Mouse (Mus musculus) neural tube, embryonic 15.5 days (tissue): ENCODE results near the gene Rtbdn. TPM values are rescaled to one million over a fixed set of nuclear protein-coding genes. Genes with fewer than 3 reads are reported as not detected.

Source experiments
- ATAC-seq: fragments of 200-750 bp; cut with Nextera tagmentation; 2 replicates; pipeline ENCODE4 v1.8.0; 2017; ENCODE audit warnings: mild to moderate bottlenecking, moderate TSS enrichment, moderate library complexity; ENCODE audit not compliant: low FRiP score
- H3K27ac ChIP-seq: fragments of 300-500 bp; sonication (generic); replicated peaks from 2 replicates; pipeline ENCODE4 v1.5.1; 2015; ENCODE audit warnings: mild to moderate bottlenecking, inconsistent platforms
- H3K27me3 ChIP-seq: fragments of 300-500 bp; sonication (generic); replicated peaks from 2 replicates; pipeline ENCODE4 v1.6.1; 2015; ENCODE audit warnings: inconsistent platforms
- H3K36me3 ChIP-seq: fragments of 300-500 bp; sonication (generic); 2 replicates; pipeline ENCODE4 v1.6.1; 2015; ENCODE audit warnings: inconsistent platforms
- H3K4me1 ChIP-seq: fragments of 300-500 bp; sonication (generic); 2 replicates; pipeline ENCODE4 v1.6.1; 2015; ENCODE audit warnings: inconsistent platforms
- H3K4me2 ChIP-seq: fragments of 300-500 bp; sonication (generic); 2 replicates; pipeline ENCODE4 v1.6.1; 2015; ENCODE audit warnings: inconsistent platforms, mild to moderate bottlenecking, moderate library complexity
- H3K4me3 ChIP-seq: fragments of 300-500 bp; sonication (generic); replicated peaks from 2 replicates; pipeline ENCODE4 v1.5.1; 2015; ENCODE audit warnings: mild to moderate bottlenecking, inconsistent platforms
- H3K9ac ChIP-seq: fragments of 300-500 bp; sonication (generic); replicated peaks from 2 replicates; pipeline ENCODE4 v1.6.1; 2015; ENCODE audit warnings: mild to moderate bottlenecking, inconsistent platforms
- H3K9me3 ChIP-seq: fragments of 300-500 bp; sonication (generic); replicated peaks from 2 replicates; pipeline ENCODE4 v1.6.1; 2016; ENCODE audit warnings: inconsistent platforms
- WGBS: fragments of 180-500 bp; shearing (Covaris S2); methylation state at CpG from one replicate; pipeline ENCODE4 v1.1.7; 2015; ENCODE audit warnings: mixed read lengths; 5-methylcytosine and 5-hydroxymethylcytosine counted together
- polyA plus RNA-seq: library from polyadenylated mRNA; unstranded; fragments of >200 nt; fragmentation: Nextera tagmentation; extraction: Ambion mirVana; gene quantifications from 2 replicates; pipeline ENCODE4 v1.2.1, GENCODE M21; 2015

Rtbdn gene
- polyA plus RNA-seq, 1 experiment from 2014 or later, result 3.8 TPM

DNA sequence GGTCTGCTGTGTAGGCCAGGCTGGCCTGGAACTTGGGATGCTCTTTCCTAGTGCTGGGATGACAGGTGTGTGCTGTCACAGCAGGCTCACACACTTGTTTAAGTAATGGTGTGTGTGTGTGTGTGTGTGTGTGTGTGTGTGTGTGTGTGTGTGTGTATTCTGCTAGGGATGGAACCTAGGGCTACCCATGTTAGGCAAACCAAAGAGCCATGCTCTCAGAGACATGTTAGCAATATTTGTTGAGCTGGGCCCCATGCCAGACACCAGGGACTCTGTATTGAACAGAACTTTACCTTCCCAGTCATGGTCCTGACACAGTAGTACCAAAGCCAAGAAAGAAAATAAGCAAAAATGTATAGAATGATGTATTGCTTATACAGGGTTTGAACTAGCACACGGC, 19.3 kb upstream of the Rtbdn start:
- no peak overlapping the region for H3K9ac ChIP-seq
- 78% methylated on average over 1 of the region's 1 CpGs for WGBS
- peaks cover 14% of the 10 kb centered on the region for H3K4me1 ChIP-seq
- no peak overlapping the region for H3K27ac ChIP-seq
- H3K36me3 ChIP-seq, result peaks cover 68% of the 10 kb centered on the region
- no peak overlapping the region for H3K4me2 ChIP-seq
- 0 out of 2 replicates have a peak, but pooled peaks cover 10% of the 10 kb centered on the region for H3K27me3 ChIP-seq
- no peaks in the 10 kb centered on the region for H3K9me3 ChIP-seq
- no peak for ATAC-seq
- no peak overlapping the region for H3K4me3 ChIP-seq

DNA sequence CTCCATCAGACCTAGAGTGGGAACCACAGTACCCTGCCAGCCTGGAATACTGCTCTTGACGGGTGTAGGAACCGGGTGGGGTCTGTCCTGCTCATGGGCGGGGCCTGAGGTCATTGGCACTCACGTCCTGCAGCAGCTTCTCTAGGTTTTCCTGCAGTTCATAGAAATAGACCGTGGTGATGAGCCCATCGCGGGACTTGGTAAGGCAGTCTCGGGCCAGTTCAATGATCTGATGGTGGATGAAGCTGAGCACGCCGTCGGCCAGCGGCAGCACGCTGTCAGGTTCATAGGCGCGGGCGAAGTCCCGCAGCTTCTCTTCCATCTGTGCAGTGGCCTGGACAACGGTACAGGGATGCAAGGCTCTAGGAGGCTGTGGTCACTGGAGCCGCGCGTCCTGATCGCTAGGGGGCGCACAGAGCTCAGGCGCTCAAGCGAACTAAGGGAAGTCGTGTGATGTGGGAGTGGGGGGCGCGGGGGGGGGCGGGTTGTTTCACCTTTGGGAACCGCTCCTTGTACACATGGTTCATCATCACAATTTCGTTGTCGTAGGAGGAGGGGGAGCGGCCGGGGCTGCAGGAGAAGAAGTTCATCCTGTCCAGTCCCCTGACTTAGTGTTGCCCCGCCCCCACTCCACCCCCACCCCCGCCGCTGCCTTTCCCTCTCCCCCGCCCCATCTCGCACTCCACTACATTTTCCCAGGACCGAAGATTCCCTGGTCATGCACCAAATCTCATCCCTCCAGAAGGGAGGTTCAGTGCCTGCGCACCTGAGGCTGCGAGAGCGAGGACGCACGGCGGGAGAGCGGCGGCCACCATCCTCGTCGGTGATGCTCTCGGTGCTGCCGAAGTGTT, 18.1 kb upstream of the Rtbdn start:
- Histone ChIP-seq H3K9ac (0 out of 2 replicates have a peak overlapping the region, but pooled peaks have one; percentile 1), H3K36me3 (peaks cover 64% of the 10 kb centered on the region)

DNA sequence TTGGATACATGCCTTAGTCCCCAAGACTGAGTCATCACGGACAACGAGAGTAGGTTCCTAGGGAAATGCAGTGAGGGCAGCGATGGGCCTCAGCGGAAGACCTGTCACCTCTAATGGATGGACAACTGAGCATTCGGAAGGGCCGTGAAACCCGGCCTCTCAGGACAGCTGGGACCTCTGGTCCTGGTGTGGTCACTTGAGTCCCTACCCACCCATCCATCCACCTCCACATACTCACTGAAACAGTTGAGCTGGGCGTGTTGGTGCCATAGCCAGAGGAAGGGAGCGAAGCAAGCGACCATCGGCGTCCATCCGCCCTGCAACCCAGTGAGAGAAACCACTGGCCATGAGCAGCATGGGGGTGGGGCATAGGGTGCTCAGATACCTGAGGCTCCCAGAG, 16.2 kb upstream of the Rtbdn start:
- H3K4me1 ChIP-seq, result peaks cover 35% of the 10 kb centered on the region
- H3K27me3 ChIP-seq, result 0 out of 2 replicates have a peak, but pooled peaks cover 10% of the 10 kb centered on the region
- peaks cover 48% of the 10 kb centered on the region for H3K36me3 ChIP-seq
- H3K4me3 ChIP-seq, result no peak overlapping the region
- 92% methylated on average over 13 of the region's 13 CpGs for WGBS
- H3K4me2 ChIP-seq, result no peak overlapping the region
- no peak overlapping the region for H3K27ac ChIP-seq
- H3K9ac ChIP-seq, result no peak overlapping the region
- ATAC-seq, result no peak
- no peaks in the 10 kb centered on the region for H3K9me3 ChIP-seq

More for the DNA sequence above, 18.1 kb upstream of the Rtbdn start:
- Histone ChIP-seq H3K27ac (no peak overlapping the region), H3K4me1 (peaks cover 16% of the 10 kb centered on the region), H3K9me3 (no peaks in the 10 kb centered on the region), H3K4me3 (peak overlapping the region; percentile 25), H3K27me3 (0 out of 2 replicates have a peak, but pooled peaks cover 10% of the 10 kb centered on the region), H3K4me2 (peak overlapping the region; percentile 53)
- WGBS, result 4% methylated on average over 49 of the region's 52 CpGs
- ATAC-seq, result peak; percentile 76

DNA sequence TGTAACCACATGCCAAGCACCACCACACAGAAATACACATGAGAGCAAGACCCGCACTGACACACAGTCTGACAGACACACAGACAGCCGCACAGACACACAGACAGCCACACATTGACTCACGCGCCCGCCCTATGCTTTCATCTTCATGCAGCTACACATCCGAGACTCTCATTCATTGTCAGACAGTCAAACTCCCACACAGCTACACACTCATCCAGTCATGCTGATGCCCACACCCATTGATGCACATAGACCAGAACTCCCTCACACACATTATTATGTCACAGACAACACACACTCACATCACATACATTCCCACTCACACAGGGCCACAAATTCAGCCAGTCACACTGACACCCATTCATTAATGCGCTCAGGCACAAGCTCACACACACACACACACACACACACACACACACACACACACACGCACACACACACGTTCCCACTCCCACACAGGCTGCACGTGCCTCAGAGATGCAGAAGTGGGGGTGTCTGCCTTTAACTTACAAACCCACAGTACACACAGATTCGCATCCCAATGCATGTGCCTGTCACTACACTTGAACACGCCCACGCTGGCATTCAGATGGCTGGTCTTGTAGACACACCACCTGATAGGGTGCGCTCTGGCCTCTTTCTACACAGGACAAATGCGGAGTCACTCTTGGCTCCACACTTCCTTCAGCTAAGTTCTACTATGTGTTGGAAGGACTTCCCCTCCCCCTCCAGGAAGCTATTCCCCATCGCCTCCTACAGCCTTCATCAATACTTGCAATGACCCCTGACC, 12.8 kb upstream of the Rtbdn start:
- H3K9ac ChIP-seq, result 0 out of 2 replicates have a peak overlapping the region, but pooled peaks have one; percentile 14
- WGBS, result 83% methylated on average over 16 of the region's 16 CpGs

DNA sequence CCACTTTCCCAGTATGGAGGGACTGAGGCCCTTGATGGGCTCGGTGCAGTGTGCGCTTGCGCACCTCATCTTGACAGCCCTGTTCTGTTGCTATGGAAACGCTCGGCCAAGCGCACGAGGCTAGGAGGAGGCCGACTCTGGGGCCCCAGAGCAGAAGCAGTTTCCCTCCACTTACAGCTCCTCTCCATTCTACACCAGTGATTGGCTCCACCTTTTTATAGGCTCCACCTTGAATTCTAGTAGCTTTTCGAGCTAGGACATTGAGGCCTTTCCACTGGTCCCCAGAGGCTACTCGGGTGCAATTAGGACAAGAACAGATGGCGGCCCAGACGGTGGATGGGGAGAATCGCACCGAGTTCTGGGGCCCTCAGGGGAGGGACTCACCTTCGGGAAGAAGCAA, 11.9 kb upstream of the Rtbdn start:
- peak; percentile 62 for ATAC-seq
- H3K9ac ChIP-seq, result peak overlapping the region; percentile 99
- WGBS, result under 1% methylated on average over 15 of the region's 15 CpGs
- H3K27me3 ChIP-seq, result 0 out of 2 replicates have a peak, but pooled peaks cover 13% of the 10 kb centered on the region
- peak overlapping the region; percentile 96 for H3K27ac ChIP-seq
- H3K36me3 ChIP-seq, result peaks cover 23% of the 10 kb centered on the region
- H3K4me2 ChIP-seq, result peak overlapping the region; percentile 90
- H3K4me3 ChIP-seq, result peak overlapping the region; percentile 85
- H3K9me3 ChIP-seq, result no peaks in the 10 kb centered on the region
- peaks cover 34% of the 10 kb centered on the region for H3K4me1 ChIP-seq

More for the DNA sequence above, 12.8 kb upstream of the Rtbdn start:
- no peak for ATAC-seq
- Histone ChIP-seq H3K9me3 (no peaks in the 10 kb centered on the region), H3K4me3 (peak overlapping the region; percentile 85), H3K27me3 (0 out of 2 replicates have a peak, but pooled peaks cover 13% of the 10 kb centered on the region), H3K36me3 (peaks cover 23% of the 10 kb centered on the region), H3K4me2 (peak overlapping the region; percentile 90), H3K27ac (peak overlapping the region; percentile 96; the same call in 1 of the 2 replicates), H3K4me1 (peaks cover 41% of the 10 kb centered on the region)

DNA sequence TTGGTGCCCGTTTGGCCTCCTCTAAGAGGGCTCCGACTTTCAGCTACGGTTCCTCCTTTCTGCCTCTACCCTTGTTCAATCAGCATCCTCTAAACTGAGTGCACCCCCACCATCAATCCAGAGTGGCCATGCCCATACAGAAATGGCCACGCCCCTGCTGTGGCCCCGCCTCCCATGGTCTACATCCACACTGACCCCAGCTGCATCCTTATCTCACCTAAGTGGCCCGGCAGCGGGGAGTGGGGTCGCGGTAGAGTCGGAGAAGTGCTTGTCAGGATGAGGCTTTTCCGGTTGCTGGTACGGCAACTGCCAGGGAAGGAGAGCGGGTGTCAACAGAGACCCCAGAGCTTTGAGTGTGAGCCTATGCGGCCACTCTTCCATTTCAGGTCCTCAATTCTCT, 11.3 kb upstream of the Rtbdn start:
- 0 out of 2 replicates have a peak, but pooled peaks cover 7% of the 10 kb centered on the region for H3K27me3 ChIP-seq
- H3K4me3 ChIP-seq, result peak overlapping the region; percentile 85
- H3K36me3 ChIP-seq, result peaks cover 17% of the 10 kb centered on the region
- H3K4me2 ChIP-seq, result peak overlapping the region; percentile 90
- ATAC-seq, result peak; percentile 34
- 5% methylated on average over 14 of the region's 14 CpGs for WGBS
- peak overlapping the region; percentile 99 for H3K9ac ChIP-seq
- peak overlapping the region; percentile 96 for H3K27ac ChIP-seq
- no peaks in the 10 kb centered on the region for H3K9me3 ChIP-seq
- H3K4me1 ChIP-seq, result peaks cover 34% of the 10 kb centered on the region

DNA sequence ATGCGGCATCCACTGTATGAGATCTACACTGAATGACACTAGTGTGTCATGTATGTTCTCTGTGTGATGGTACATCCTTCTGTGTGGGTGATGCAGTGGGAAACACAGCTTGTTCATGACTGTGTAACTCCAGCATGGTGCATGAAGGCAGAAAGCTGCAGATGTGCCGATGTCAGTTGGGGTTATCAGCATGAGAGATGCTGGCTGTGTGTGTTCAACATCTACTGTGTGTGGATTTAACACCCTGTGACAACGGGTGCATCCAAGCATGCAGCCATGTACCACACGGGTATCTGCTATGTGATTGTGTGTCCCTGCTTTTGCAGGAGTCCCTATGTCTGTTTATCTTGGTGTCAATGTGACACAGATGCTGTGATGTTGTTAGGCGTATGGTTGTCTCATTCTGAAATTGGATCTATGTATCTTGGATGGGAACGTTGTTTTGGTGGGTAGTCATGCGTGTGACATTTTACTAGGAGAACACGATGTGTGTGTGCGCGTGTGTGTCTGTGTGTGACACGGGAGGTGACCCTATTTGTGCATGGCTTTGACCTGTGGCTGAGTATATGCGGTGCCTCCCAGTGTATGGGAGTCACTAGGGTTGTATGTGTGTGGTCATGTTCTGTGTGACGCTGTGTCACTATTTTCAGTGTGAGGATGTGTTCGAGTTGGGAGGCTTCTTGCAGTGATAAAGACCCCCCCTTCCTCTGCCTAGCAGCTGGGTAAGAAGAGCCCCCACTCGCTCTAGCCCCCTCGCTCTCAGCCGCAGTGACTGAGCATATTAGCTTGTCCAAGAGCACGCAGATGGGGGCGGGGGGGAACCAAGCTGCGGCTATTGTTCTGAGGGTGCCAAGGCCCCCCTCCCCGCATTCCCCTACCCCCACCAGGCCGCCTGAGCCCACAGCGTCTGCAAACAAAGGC, 10.5 kb upstream of the Rtbdn start:
- peaks cover 13% of the 10 kb centered on the region; the same call in 1 of the 2 replicates for H3K36me3 ChIP-seq
- H3K9me3 ChIP-seq, result no peaks in the 10 kb centered on the region
- 0 out of 2 replicates have a peak, but pooled peaks cover 4% of the 10 kb centered on the region for H3K27me3 ChIP-seq
- peak overlapping the region; percentile 96 for H3K27ac ChIP-seq
- H3K4me1 ChIP-seq, result peaks cover 34% of the 10 kb centered on the region
- H3K4me3 ChIP-seq, result peak overlapping the region; percentile 85
- peak overlapping the region; percentile 90 for H3K4me2 ChIP-seq
- WGBS, result 12% methylated on average over 23 of the region's 23 CpGs
- peak; percentile 63 for ATAC-seq
- H3K9ac ChIP-seq, result peak overlapping the region; percentile 99

DNA sequence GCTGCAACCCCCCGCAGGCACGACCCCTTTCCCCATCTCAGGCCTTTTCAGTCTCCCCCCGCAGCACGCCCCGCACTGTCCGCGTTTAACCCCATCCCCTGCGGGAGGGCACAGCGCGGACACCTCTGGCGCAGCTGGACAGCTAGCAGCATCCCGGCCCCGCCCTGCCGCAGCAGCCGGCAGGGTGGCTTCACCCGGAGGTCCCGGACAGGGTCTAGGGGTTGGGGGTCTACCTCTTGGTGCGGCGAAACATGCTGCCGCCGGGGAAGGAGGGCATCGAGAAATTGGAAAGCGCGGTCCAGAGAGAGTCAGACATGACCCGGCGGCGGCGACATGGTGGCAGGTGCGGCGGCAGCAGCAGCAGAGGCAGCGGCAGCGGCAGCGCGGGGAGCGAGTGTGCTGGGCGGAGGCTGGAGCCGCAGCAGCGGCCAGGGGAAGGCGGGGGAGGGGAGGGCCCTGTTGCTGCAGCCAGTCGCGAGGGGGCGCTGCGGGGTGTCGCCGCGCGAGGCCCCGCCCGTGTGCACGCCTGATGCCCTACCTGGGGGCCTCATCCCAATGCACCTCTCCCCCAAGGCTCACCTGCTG, 9.7 kb upstream of the Rtbdn start, which contains the start of gene Mast1:
Gene Mast1 (minus strand): TSS at position 398 of the 585 bp plus-strand sequence.
- 0 out of 2 replicates have a peak, but pooled peaks cover 4% of the 10 kb centered on the region for H3K27me3 ChIP-seq

DNA sequence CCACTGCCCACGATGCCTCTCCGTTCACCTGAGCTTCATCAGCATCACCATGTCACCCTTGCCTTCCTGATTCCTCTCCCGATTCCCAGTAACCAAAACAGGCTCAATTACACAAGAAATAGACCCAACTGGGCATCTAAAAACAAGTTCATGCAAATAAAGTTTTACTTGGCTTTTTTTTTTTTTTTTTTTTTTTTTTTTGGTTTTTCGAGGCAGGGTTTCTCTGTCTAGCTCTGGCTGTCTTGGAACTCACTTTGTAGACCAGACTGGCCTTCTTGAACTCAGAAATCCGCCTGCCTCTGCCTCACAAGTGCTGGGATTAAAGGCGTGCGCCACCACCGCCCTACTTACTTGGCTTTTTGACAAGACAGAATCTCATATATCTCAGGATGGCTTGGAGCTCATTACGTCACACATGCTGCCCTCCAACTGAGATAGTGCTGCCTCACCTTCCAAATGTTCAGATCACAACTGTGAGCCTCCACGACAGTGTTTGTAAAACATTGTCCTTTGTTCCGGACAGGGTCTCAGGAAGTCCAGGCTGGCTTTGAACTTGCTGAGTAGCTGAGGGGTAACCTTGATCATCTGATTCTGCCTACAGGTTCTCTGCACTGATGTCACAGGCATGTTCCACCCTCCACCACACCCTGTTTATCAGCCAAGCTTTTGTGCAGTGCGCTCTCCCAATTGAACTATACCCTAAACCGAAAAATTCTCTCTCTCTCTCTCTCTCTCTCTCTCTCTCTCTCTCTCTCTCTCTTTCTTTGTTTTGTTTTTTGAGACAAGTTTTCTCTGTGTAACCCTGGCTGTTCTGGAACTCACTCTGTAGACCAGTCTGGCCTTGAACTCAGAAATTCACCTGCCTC, 8.9 kb upstream of the Rtbdn start:
- ATAC-seq, result no peak
- Histone ChIP-seq H3K36me3 (no peaks in the 10 kb centered on the region), H3K4me2 (peak overlapping the region; percentile 90), H3K27ac (peak overlapping the region; percentile 96), H3K27me3 (0 out of 2 replicates have a peak, but pooled peaks cover 4% of the 10 kb centered on the region), H3K4me3 (peak overlapping the region; percentile 85), H3K9ac (peak overlapping the region; percentile 99), H3K9me3 (no peaks in the 10 kb centered on the region), H3K4me1 (peaks cover 34% of the 10 kb centered on the region)
- 64% methylated on average over 13 of the region's 13 CpGs for WGBS

More for the DNA sequence above, 9.7 kb upstream of the Rtbdn start, which contains the start of gene Mast1:
- peak; percentile 68 for ATAC-seq
- Histone ChIP-seq H3K27ac (peak within 1 kb of the TSS; percentile 96), H3K4me1 (peaks cover 34% of the 10 kb centered on the region), H3K9me3 (no peaks in the 10 kb centered on the region), H3K9ac (peak within 1 kb of the TSS; percentile 99), H3K36me3 (peaks cover 8% of the 10 kb centered on the region; the same call in 1 of the 2 replicates), H3K4me2 (peak within 1 kb of the TSS; percentile 90), H3K4me3 (peak within 1 kb of the TSS; percentile 85)
- 3% methylated on average over 46 of the region's 50 CpGs for WGBS
